Mouse (Mus musculus) 416B (cell line): ENCODE data around the gene Abcg2.
"Not testable (repeated sequence)": the region's sequence is repeated elsewhere in the genome, so short reads cannot be mapped to it uniquely, and the experiment has no call there.

ENCODE experiments used
- DNase-seq: peaks from one replicate; pipeline ENCODE4 v3.0.0; 2011; ENCODE audit warnings: low read depth

Abcg2 gene

DNA sequence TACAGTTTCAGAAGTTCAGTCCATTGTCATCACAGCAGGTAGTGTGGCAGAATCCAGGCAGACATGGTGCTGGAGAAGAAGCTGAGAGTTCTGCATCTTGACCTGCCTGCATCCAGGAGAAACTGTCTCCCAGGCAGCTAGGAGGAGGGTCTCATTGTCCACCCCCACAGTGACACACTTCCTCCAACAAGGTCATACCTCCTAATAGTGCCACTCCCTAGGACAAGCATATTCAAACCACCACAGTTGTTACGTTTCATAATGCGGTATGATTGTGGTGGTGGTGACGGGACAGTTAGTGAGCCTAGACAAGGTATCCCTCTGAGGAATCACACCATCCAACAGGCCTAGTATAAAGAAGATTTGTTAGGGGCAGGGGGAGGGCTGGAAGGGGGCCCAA, at the start of gene Abcg2:
TSS of gene Abcg2 (plus strand) at position 301 of the 400 bp plus-strand sequence.
- DNase-seq = not testable (repeated sequence)

DNA sequence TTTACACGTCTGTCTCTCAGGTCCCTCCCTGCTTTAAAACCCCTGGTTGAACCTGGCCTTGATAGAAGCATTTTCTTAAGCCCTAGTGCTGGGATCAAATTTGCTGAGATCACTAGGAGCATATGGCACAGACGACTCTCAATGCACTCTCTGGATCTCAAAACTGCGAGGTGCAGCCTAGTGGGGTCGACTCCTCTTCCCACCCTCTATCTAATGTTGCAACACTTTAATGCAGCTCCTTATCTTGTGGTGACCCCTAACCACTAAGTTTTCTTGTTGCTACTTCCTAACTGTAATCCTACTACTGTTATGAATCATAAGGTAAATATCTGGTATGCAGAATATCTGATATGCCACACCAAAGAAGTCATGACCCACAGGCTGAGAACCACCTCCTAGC, 44.1 kb upstream of the Abcg2 start:
- peak; percentile 82 for DNase-seq

DNA sequence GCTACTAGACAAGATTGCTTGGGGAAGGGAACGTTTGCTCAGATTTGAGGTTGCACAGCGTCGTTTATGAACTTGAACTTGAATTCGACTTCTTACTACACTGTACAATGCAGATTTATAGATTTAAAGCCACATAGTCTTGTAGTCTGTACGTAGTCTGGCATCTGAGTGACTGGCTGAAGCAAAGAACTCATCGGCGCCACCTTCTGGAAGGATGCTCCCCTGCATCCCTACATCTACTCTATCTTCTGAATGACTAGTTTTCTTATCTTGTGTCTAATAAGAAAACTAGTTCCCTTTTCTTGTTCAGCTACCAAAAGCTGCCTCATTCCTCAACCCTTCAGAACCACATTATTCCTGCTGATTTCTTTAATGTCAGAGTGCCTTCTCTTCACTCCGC, 41.5 kb upstream of the Abcg2 start:
- peak; percentile 90 for DNase-seq

DNA sequence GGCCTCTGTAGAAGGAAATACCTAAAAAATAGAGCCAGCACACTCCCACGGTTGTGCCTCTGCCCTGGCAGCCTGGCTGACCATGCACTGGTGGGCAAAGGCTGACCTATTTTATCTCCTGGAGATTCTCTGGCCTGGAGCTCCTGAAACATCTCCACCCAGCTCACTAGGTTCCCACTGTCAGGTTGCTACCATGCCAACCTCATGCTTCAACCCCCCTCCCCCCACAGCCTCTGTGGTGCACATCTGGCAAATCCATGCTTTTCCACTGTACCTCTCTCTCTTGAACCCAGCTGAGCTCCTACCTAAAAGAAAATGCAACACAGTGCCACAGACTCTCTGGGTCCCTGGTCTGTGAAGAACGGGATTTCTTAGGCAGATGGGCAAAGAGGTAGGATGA, 39.4 kb upstream of the Abcg2 start:
- DNase-seq = not testable (repeated sequence)

DNA sequence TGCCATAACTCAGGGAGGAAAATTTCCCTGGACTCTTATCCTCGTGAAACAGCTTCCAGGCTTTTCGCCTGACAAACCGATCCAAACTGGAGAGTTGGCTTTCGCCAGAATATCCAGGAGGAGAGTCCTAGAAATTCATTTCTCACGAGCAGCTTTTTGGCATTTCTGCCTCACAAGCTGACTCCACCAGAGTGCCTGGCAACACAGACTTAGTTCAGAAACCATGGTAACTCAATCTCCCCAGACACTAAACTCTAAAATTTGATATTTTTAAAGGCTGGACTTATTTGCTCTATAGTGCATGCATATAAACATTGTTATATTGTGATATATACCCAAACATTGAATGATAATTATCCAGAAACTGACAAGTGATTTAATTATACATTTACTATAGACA, 38.3 kb upstream of the Abcg2 start:
- DNase-seq = not testable (repeated sequence)

DNA sequence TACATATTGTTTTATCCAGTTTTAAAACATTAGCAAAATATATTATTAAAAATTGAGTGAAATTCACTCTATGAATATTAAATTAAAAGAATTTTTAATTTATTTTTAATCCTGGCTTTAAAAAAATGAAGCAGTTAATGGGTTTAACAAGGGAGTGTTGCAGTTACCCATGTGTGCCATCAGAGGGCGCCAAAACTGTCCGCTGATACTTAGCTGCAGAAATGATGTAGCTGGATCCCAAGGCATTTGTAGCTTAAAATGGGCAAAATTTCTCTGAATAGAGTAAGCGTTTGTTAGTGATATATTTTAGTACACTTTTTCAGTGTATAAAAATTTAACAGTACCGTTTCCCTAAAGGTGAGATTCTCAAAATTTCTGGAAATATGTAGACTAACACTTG, 37.5 kb upstream of the Abcg2 start:
- DNase-seq = peak; percentile 77

DNA sequence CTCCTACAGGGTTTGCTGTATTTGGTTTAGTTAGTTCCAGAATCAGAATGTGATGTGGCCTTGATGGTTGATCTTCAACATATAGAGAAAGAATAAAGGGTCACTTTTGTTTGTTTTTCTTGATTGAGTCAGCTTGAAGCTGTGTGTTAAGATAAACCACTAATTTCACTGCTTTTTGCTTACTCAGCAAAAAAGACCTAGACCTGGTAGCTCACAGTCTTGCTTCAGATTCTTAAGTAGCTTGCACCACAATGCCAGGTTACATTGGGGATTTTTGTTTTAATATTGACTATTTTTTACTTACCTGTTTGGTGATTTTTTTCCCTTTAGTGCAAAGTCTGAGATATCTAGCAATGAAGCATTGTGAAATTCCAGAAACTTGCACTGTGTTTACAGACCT, 30.5 kb upstream of the Abcg2 start:
- not testable (repeated sequence) for DNase-seq

DNA sequence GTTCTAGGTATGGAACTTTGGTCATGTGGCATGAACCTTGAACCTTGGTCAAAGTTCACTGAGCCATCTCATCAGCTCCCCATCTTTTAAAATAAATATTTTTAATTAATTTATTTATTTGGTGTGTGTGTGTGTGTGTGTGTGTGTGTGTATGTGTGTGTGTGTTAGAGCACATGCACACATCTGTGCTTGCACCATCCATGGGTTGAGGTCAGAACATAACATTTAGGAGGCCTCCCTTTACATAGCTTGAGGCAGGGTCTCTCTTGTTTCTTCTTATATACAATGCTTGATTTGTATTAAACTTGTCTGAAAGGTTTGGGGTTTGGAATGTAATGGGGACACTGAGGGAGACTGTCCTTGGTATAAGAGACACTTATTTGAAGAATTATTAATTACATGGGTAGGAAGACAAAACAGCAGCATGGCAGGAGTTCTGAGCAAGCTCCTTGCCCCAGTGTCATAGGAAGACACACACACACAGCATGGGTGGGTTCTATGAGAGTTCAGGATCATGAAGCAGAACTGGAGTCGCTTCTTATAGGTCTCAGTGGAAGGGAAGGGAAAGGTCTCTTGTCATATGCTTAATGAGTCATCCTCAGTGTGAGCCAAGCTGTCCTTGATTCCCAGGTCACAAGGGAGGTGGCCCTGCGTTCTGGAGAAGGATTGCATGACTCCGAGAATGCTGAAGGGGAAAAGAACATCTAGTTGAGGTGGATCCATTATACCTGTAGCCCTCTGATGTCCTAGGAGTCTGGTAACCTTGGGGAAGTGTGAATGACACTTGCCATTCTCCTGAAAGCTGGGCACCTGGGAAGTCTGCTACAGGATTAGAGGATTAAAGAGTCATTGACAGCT, 9.9 kb downstream of the Abcg2 start:
- DNase-seq = not testable (repeated sequence)

DNA sequence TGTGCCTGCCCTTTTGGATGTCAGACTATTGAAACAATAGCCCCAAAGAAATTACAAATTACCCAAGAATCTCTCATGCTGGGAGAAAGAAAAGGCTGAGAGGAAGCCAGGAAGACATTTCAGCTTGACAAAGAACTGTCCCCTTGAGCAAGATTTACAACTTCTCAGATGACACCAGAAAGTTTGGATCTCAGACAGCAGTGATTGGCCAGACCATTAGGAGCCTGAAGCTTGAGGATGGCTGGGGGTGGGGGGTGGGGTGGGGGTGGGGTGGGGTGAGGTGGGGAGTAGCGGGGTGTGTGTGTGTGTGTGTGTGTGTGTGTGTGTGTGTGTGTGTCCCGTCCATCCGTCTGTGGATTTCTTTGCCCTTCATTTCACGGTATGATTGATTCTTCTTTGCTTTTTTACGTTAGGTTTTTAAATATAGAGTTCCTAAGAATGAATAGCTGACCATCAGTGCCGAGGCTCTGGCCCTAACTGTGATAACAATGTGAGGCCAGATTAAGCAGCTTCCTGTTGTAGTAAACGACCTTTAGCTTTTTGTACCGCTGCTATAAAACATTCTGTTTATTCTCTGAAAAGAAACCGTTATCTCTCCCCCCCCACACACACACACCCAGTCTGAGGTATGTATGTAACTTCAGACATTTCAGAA, 11.4 kb downstream of the Abcg2 start:
- DNase-seq = not testable (repeated sequence)

DNA sequence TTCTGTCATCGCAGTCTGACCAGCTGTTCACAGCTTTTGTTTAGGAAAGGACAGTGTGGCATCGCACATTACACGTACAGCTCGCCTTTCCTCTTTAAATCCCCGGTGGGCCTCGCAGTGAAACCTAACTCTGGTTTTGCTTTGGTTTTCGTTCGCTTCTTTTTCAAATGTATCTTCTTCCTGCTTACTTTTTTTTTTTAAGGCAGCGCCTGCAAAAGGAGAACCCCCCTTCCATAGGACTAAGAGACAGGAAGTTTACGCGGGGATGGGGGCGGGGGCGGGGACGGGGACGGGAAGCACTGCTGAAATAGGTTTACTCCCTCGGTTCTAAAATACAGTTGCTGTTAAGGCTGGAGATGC, 12.0 kb downstream of the Abcg2 start:
- peak; percentile 77 for DNase-seq

DNA sequence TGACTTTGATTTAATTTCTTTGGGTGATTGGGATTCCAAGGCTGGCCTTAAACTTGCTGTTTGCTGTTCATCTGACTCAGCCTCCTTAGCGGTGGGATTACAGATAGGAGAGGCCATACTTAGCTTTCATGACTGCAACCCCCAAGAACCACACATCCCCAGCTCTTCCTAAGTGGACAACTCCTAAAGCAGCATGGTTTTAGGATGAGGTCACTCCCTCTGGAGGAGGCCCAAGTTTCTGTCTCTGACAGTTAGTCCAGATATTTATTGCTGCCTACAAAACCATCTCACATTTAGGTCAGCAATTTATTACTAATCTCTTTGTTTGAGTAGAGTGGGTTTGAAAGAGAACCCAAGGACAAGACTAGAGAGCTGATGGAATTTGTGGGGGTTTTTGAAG, 17.8 kb downstream of the Abcg2 start:
- not testable (repeated sequence) for DNase-seq

DNA sequence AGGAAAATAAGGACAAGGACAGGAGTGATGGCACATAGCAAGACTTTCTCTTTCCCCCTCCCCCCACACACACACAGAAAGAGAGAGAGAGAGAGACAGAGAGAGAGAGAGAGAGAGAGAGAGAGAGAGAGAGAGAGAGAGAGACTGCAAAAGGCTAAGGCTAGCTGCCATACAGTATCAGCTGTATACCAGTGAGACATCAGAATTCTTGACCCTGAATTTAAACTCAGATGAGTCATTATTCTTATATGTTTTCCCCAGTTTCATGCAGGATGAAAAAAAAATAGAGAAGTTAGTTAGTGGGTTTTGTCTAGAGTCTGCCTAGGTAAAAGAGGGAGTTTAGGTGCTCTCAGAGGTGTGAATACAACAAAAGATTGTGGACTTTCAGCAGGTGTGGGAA, 18.7 kb downstream of the Abcg2 start:
- DNase-seq = peak; percentile 64

DNA sequence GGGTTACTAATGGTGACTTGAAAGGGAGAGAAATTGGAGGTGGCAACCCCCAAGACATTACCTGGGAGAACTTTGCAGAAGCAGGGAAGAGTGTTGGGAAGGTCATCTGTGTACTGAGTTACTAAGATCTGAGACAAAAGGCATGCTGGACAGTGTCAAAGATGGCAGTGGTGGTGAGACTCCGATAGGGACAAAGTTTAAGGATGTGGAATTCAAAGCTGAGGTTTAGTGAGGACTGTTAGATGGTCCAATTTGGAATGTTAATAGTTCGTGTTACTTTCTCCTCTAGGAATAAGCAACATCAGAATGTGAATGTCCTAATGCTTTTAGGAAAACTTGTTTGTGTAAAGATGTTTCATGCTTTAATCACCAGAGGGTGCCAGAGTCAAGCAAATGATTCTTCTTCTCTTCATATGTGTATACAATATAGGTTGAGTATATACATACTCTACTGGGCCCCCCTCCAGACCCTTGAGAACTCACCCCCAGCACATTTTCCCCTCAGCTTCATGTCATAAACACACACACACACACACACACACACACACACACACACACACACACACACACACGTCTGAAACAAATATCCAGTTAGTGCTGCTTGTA, 19.3 kb downstream of the Abcg2 start:
- peak; percentile 55 for DNase-seq

DNA sequence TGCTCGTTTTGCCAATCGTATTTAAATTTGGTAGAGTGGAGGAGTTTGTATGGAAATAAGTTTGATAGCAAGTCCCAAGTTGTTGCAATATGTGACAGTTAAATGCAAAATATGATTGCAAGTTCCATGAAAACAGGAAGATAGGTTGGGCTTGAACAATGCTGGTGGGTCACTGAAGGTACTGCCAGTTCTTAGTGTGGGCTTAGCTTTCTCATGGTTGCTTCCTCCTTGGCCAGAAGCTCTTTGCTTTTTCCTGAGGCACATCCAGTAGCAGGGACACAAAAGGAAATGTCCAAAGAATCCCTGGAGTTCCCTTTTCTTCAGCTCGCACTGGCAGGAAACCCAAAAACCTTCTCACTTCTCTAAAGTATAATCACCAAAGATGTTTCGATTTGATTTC, 22.3 kb downstream of the Abcg2 start:
- DNase-seq = no peak

DNA sequence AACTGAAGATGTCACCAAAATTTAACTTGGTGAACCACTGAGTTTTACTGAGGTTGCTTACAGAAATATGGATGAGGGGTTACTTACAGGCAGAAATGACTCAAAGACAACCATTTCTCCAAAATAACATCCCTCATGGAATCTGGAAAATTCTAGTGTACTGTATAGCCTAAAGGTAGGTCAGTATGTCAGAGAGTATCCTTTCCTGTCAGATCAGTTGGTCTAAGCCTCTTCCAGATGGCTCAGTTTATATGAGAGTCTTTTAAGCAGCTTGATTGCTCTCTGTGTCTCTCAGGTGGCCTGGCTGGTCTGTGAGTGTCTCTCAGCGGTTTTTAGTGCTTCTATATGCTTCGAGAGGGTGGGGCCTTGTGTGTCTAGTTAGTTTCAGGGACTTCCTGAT, 24.1 kb downstream of the Abcg2 start:
- no peak for DNase-seq

DNA sequence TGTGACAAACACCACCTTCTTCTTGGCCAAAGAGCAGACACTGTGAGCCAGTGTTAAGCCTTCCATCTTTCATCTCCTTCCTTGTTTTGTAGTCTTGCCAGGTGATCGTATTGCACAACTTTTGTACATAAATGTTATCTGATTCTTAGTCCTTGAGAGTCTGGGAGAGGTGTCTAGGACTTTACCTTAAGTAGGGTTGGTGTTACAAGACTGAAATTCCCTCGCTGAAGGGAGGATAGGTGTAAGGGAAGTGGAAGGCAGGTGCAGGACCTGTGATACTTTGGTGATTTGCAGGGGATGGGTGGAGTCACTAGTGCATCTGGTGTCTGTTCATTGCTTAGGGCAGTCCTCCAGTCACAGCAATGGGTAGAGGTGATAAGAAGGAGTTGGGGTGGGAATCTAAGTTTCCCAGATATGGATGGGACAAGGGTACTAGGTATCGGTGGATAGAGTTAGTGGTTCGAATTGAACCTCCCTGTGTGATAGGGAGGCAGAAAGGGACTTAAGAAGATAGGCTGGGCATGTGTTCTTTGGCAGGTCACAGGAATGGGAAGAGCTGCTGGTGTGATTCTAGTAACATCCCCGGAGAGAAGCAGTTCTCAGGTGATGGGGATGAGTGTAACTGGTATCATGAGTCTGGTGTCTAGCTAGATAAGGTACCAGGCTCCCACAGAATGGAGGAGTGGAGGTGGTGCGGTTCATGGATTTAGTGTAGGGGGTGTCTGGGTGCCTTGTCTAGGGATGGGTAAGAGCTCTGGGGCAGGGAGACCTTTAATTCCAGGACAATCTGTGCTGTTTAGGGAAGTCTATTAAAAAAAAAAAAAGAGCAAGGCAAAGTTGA, 25.8 kb downstream of the Abcg2 start:
- no peak for DNase-seq

DNA sequence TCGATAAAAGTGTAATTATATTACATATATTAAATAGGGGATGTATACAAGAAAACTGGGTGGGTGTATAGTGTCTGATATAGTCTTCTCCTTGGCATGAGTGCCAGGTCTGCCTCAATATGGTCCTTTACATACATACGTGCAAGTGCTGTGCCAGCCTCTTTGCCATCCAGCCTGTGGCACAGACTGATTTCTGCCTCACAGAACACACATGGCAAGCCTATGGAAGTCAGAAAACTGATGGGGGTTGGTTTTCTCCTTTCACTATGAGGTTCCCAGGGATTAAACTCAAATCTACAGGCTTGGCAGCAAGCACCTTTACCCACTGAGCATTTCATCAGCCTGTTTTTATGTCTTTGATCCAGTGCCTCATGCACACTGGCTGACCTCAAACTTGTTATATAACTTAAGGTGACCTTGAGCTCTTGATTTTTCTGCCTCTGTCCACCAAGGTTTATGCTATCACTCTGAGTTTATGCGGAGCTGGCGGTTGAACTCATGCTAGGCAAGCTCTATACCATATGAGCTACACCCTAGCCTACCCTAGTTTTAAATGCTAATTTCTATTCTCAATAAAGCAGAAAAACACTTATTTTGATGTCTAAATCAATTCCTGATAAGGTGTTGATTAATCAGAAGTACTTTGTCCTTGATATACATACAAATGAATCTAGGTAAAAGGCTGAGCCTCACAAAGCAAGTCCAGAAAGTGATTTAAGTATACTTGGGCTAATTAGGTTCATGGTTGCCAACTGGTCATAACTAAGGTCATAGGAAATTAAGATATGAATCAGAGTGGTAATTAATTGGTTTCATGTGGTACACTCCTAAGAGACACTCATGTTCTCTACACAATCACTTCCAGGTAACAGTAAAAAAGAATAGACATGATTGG, 26.7 kb downstream of the Abcg2 start:
- DNase-seq = no peak

DNA sequence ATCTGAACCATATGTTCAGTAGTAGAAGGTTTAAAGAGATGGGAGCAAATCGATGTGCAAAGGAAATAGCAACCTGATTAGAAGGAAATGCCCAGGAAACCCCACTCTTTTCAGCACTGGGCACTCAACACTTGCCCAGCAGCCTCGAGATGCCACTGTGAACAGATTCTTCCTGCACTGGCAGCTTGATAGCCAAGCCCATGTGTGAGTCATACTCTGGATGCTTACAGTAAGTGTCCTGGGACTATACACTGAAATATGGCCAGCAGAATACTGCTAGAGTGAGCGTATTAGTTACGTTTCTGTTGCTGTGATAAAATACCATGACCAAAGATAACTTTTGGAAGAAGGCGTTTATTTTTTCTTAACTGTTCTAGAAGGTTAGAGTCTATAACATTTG, 39.8 kb downstream of the Abcg2 start:
- DNase-seq = peak; percentile 67

DNA sequence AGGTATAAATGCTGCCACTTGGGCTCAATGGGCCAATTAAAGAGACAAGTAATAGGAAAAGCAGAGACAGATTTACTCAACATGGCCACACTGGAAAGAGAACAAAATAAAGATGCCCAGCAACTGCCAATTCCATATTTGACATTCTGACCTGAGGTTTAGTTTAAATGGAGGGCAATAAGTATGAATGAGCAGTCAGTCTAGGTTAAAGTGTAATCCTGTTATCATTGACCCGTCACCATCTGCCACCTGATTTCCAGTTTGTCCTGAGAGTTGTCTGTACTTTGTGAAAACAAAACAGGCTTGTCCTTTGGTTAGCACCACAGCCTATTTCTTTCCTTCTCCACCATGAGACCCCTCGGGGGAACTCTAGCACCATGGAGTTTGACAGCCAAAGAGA, 44.9 kb downstream of the Abcg2 start:
- DNase-seq = no peak

DNA sequence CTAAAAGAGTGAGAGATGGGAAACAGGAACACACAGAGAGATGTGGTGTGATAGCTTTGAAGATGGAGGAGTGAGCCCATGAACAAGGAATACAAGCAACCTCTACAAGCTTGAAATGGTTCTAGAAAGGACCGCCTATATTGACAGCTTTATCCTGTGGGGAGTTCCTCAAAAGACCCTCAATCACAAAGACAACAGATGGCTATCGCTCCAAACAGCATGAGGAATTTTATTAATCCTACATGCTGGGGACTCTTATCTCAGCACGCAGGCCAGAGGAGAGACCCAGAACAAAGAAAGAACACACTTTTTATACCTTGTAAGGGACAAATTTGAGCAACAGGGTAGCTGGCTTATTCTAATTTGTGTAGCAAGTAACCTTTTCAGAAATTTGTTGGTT, 48.1 kb downstream of the Abcg2 start:
- no peak for DNase-seq

DNA sequence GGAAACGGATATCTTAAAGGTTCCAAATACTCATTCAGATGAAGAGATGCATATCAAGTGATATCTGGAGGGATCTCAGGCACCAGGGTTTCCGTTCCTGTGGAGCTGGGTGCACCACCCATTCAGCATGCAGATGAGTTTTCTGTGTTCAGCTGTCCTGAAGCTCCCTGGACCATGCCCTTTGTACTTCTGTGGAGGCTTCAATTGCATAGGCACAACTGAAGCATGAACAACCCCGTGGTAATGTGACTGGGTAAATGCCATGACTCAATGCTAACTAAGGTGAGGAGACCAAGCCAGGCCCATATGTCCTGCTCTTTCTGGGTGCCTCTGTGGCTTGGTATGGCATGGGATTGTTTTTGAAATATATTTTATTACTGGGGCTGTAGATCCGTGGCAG, 49.4 kb downstream of the Abcg2 start:
- no peak for DNase-seq
